ENCODE assay signal across 27 mouse cellular contexts in genomic region chr11:32682335-32683102, GRCm38 (mm10). TPM values are rescaled to one million over a fixed set of nuclear protein-coding genes. Genes with fewer than 3 reads are reported as not detected.
DNase-seq lines count a peak whose midpoint lies in the region; ATAC-seq and TF ChIP-seq lines count a peak whose summit lies in the region.
"Had no signal": no experiment of that assay in that cellular context is flagged by ENCODE, and none has a peak within 500 bp of the region (broad histone marks: within the 10 kb centered on the region; RNA-seq: fewer than 3 reads in every experiment).

No protein-coding gene starts in this region.

- H3K27me3 ChIP-seq in spleen, adult 2 months (ENCODE audit: control insufficient read depth, insufficient read depth, low read length) = no peaks in the 10 kb centered on the region
- no peaks in the 10 kb centered on the region for H3K27me3 ChIP-seq in MEL (ENCODE audit: control insufficient read depth in 1 of 2, insufficient read depth in 2 of 2, low read length in 2 of 2)
- no peaks in the 10 kb centered on the region for H3K27me3 ChIP-seq in forebrain, embryonic 11.5 days (ENCODE audit: control insufficient read depth, insufficient read depth, low read length)
- H3K27me3 ChIP-seq: heart, embryonic 15.5 days; intestine, embryonic 15.5 days; limb, embryonic 15.5 days; midbrain, embryonic 12.5 days; Patski had no signal

- TF ChIP-seq CTCF in spleen, adult 2 months (IDR thresholded peaks at IDR 0.05; ENCODE audit: extremely low read depth, insufficient read depth, insufficient read length, insufficient replicate concordance) = no peak
- no peak for TF ChIP-seq CTCF in MEL (IDR thresholded peaks at IDR 0.05 in 2 of 3, conservative IDR thresholded peaks at IDR 0.05 in 1 of 3; ENCODE audit: control insufficient read depth in 1 of 3, insufficient read depth in 1 of 3, low read depth in 2 of 3, low read length in 3 of 3, poor library complexity in 1 of 3, severe bottlenecking in 1 of 3)

- H3K79me2 ChIP-seq in MEL (ENCODE audit: control insufficient read depth, insufficient read depth, low read length, poor library complexity) = peaks cover 45% of the 10 kb centered on the region

- 41% methylated on average over 5 of the region's 5 CpGs for WGBS in spleen, adult 2 months
- 85% methylated on average over 5 of the region's 5 CpGs for WGBS in forebrain, embryonic 11.5 days

- peaks cover 13% of the 10 kb centered on the region; the same call in 1 of the 2 replicates for H3K4me1 ChIP-seq in spleen, adult 2 months (ENCODE audit: control insufficient read depth, insufficient read depth, insufficient read length)
- peaks cover 3 to 10% of the 10 kb centered on the region in 2 experiments; a peak in 3 of 4 replicates for H3K4me1 ChIP-seq in MEL (ENCODE audit: control insufficient read depth in 1 of 2, insufficient read depth in 2 of 2, low read length in 2 of 2)
- 0 out of 2 replicates have a peak, but pooled peaks cover 2% of the 10 kb centered on the region for H3K4me1 ChIP-seq in forebrain, embryonic 11.5 days (replicated peaks; ENCODE audit: control insufficient read depth, insufficient read depth, low read length)

- no peaks in the 10 kb centered on the region for H3K9me3 ChIP-seq in MEL (replicated peaks; ENCODE audit: insufficient read depth, low read length)
- H3K9me3 ChIP-seq in forebrain, embryonic 11.5 days (ENCODE audit: control insufficient read depth, low read length) = no peaks in the 10 kb centered on the region
- H3K9me3 ChIP-seq: embryonic facial prominence, embryonic 10.5 days; heart, embryonic 15.5 days; hindbrain, embryonic 10.5 days; intestine, embryonic 15.5 days; limb, embryonic 15.5 days; midbrain, embryonic 12.5 days had no signal

- H3K4me2 ChIP-seq in forebrain, embryonic 11.5 days (ENCODE audit: low read depth, low read length, severe bottlenecking) = no peak overlapping the region
- H3K4me2 ChIP-seq: heart, embryonic 15.5 days; intestine, embryonic 15.5 days; limb, embryonic 15.5 days; midbrain, embryonic 12.5 days had no signal

- TF ChIP-seq EP300 in MEL (IDR thresholded peaks at IDR 0.05; ENCODE audit: low read depth in 1 of 2, low read length in 2 of 2) = no peak

- no peak for TF ChIP-seq RAD21 in MEL (IDR thresholded peaks at IDR 0.05; ENCODE audit: low read depth, low read length)

- H3K27ac ChIP-seq in spleen, adult 2 months (ENCODE audit: insufficient read depth, low read length) = peak overlapping the region; percentile 8; the same call in 1 of the 2 replicates
- no peak overlapping the region for H3K27ac ChIP-seq in MEL (ENCODE audit: control insufficient read depth, low read depth, low read length)
- H3K27ac ChIP-seq in forebrain, embryonic 11.5 days (ENCODE audit: low read depth, low read length) = no peak overlapping the region
- H3K27ac ChIP-seq: embryonic facial prominence, embryonic 10.5 days; heart, embryonic 15.5 days; hindbrain, embryonic 10.5 days; intestine, embryonic 15.5 days; limb, embryonic 15.5 days; macrophage; midbrain, embryonic 12.5 days had no signal

- DNase-seq in spleen, adult 2 months (ENCODE audit: low read depth in 1 of 2, low spot score in 2 of 2) = no peak
- DNase-seq in spleen, postnatal 4 days (ENCODE audit: low spot score in 2 of 2) = no peak
- peak; percentile 36 for DNase-seq in MEL (ENCODE audit: low read depth, low spot score)
- no peak for DNase-seq in gastrocnemius, postnatal 14 days
- DNase-seq in kidney, postnatal 25 days = no peak
- no peak for DNase-seq in forebrain, embryonic 11.5 days (ENCODE audit: low spot score)
- DNase-seq: adrenal gland, postnatal 36 days; cerebellum, adult 9-10 months; gastrocnemius, postnatal 25 days; kidney, adult 8-10 months; kidney, postnatal 10 days; left cerebral cortex, postnatal 4 days; right cerebral cortex, postnatal 14 days; thymus, postnatal 36 days had no signal

- no peak for TF ChIP-seq POLR2A in spleen, adult 2 months (IDR thresholded peaks at IDR 0.05; ENCODE audit: low read depth, low read length)
- no peak for TF ChIP-seq POLR2A in MEL (IDR thresholded peaks at IDR 0.05; ENCODE audit: control insufficient read depth in 1 of 2, insufficient read depth in 1 of 2, low read depth in 1 of 2, low read length in 2 of 2, poor library complexity in 1 of 2)

- no peak overlapping the region for H3K9ac ChIP-seq in MEL (ENCODE audit: control insufficient read depth, low read depth, low read length, poor library complexity, severe bottlenecking)
- H3K9ac ChIP-seq in forebrain, embryonic 11.5 days (ENCODE audit: low read length) = no peak overlapping the region
- H3K9ac ChIP-seq: heart, embryonic 15.5 days; intestine, embryonic 15.5 days; limb, embryonic 15.5 days; midbrain, embryonic 12.5 days had no signal

- H3K36me3 ChIP-seq in spleen, adult 2 months (ENCODE audit: control insufficient read depth, insufficient read depth, low read length) = no peaks in the 10 kb centered on the region
- peaks cover 0 to 13% of the 10 kb centered on the region in 2 experiments; a peak in 2 of 4 replicates for H3K36me3 ChIP-seq in MEL (ENCODE audit: control insufficient read depth in 1 of 2, insufficient read depth in 2 of 2, low read length in 2 of 2)
- no peaks in the 10 kb centered on the region for H3K36me3 ChIP-seq in forebrain, embryonic 11.5 days (ENCODE audit: control insufficient read depth, insufficient read depth, low read length)
- H3K36me3 ChIP-seq: embryonic facial prominence, embryonic 10.5 days; heart, embryonic 15.5 days; hindbrain, embryonic 10.5 days; intestine, embryonic 15.5 days; limb, embryonic 15.5 days; midbrain, embryonic 12.5 days had no signal

- intact Hi-C loops in gastrocnemius, postnatal 14 days (cut with DNase I; ENCODE audit: low total_unique reads) = no loop called here

- peak; percentile 36 to 42; a peak in 3 of 4 replicates for ATAC-seq in hematopoietic stem cell, adult 5-6 weeks (replicated peaks in 1 of 2; ENCODE audit: insufficient read depth in 1 of 2, low FRiP score in 2 of 2, low TSS enrichment in 1 of 2, low read depth in 1 of 2, poor library complexity in 2 of 2, severe bottlenecking in 2 of 2)
- no peak for ATAC-seq in forebrain, embryonic 11.5 days (replicated peaks; ENCODE audit: low FRiP score)
- ATAC-seq: CD4-positive, CD25-positive, alpha-beta regulatory T cell, adult 4 months; forebrain, embryonic 16.5 days; hindbrain, embryonic 16.5 days; intestine, embryonic 15.5 days; lung, postnatal 0 days; Patski had no signal

- no peak overlapping the region for H3K4me3 ChIP-seq in spleen, adult 2 months (ENCODE audit: extremely low read depth, insufficient read depth, insufficient read length)
- no peak overlapping the region for H3K4me3 ChIP-seq in MEL (ENCODE audit: control insufficient read depth in 1 of 2, insufficient read depth in 1 of 2, low read depth in 2 of 2, low read length in 2 of 2)
- H3K4me3 ChIP-seq in forebrain, embryonic 11.5 days (ENCODE audit: low read depth, low read length) = no peak overlapping the region
- H3K4me3 ChIP-seq: embryonic facial prominence, embryonic 10.5 days; heart, embryonic 15.5 days; hindbrain, embryonic 10.5 days; intestine, embryonic 15.5 days; limb, embryonic 15.5 days; midbrain, embryonic 12.5 days had no signal

TF ChIP-seq in MEL, 35 proteins besides CTCF, POLR2A, EP300 and RAD21:
- TF ChIP-seq MAZ (IDR thresholded peaks at IDR 0.05; ENCODE audit: low read depth, low read length) = no peak
- TF ChIP-seq POLR2AphosphoS5 (IDR thresholded peaks at IDR 0.05; ENCODE audit: borderline replicate concordance, low read depth, low read length) = no peak
- TF ChIP-seq ZNF384 (IDR thresholded peaks at IDR 0.05; ENCODE audit: low read depth, low read length) = peak; percentile 82
TF ChIP-seq in MEL: peak in this region for 1.

RNA-seq across cellular contexts. Expression of gene Fbxw11, which starts 40.0 kb away (rescaled TPM):
- polyA plus RNA-seq in spleen, adult 2 months (2012; rRNA removed) = 20.2 and 23.6 TPM in 2 replicates
- total RNA-seq in MEL (2012; rRNA removed) = 53.5 and 59.6 TPM in 2 replicates
- polyA plus RNA-seq in MEL (2012; ENCODE audit: insufficient read depth in 1 of 2, insufficient read length in 2 of 2, low read depth in 1 of 2, low replicate concordance in 2 of 2, missing spikeins in 1 of 2) = 10 to 100 TPM; 35.4 to 98.5 TPM
- 55.9 and 57.7 TPM in 2 replicates for total RNA-seq in hematopoietic stem cell, adult 5-6 weeks (2017)
- 10 to 100 TPM; 53.3 to 53.6 TPM for total RNA-seq in gastrocnemius, postnatal 14 days (2021)
- 95.8 and 104 TPM in 2 replicates for polyA plus RNA-seq in forebrain, embryonic 11.5 days (2014; fragmentation: Nextera tagmentation; extraction: Ambion mirVana)
